Mouse (Mus musculus): ENCODE results near the gene Trmt112.
A peak's percentile ranks its signal among the peaks of the same experiment; 100 is the strongest.

Gene Trmt112

GRCm38 (mm10) chr19:6925307-6925573 is 15.7 kb downstream of the Trmt112 start, which contains the start of gene Catsperz:
Gene Catsperz, minus strand, starts transcription at chr19:6925380.
- no peak for DNase-seq (ENCODE audit: low spot score in 2 of 2)

GRCm38 (mm10) chr19:6925611-6926329 is 16.3 kb downstream of the Trmt112 start:
- DNase-seq (ENCODE audit: low spot score in 2 of 2): no peak

- DNase-seq (ENCODE audit: low spot score in 2 of 2): no peak
Observed at GRCm38 (mm10) chr19:6926559-6927255, 17.2 kb downstream of the Trmt112 start.

GRCm38 (mm10) chr19:6928080-6928479 is 18.6 kb downstream of the Trmt112 start:
- DNase-seq (ENCODE audit: low spot score in 2 of 2): no peak

GRCm38 (mm10) chr19:6931002-6931401 is 21.5 kb downstream of the Trmt112 start:
- DNase-seq (ENCODE audit: low spot score in 2 of 2): no peak

- no peak for DNase-seq (ENCODE audit: low spot score in 2 of 2)
Observed at GRCm38 (mm10) chr19:6932018-6932417, 22.5 kb downstream of the Trmt112 start.

GRCm38 (mm10) chr19:6933102-6933435 is 23.6 kb downstream of the Trmt112 start:
- DNase-seq (ENCODE audit: low spot score in 2 of 2): no peak

GRCm38 (mm10) chr19:6933436-6934194 is 24.1 kb downstream of the Trmt112 start:
- DNase-seq (ENCODE audit: low spot score in 2 of 2): no peak

- no peak for DNase-seq (ENCODE audit: low spot score in 2 of 2)
Observed at GRCm38 (mm10) chr19:6934195-6934977, 24.9 kb downstream of the Trmt112 start, which contains the start of gene Kcnk4. Gene Kcnk4, minus strand, starts transcription at chr19:6934515.

- peak in 1 of 2 experiments; percentile 42 for DNase-seq (ENCODE audit: low spot score in 2 of 2)
Observed at GRCm38 (mm10) chr19:6936299-6936698, 26.8 kb downstream of the Trmt112 start.

- no peak for DNase-seq (ENCODE audit: low spot score in 2 of 2)
Observed at GRCm38 (mm10) chr19:6937541-6938465, 28.3 kb downstream of the Trmt112 start.

- DNase-seq (ENCODE audit: low spot score in 2 of 2): no peak
Observed at GRCm38 (mm10) chr19:6939106-6940002, 29.9 kb downstream of the Trmt112 start.

- no peak for DNase-seq (ENCODE audit: low spot score in 2 of 2)
Observed at GRCm38 (mm10) chr19:6940396-6941351, 31.2 kb downstream of the Trmt112 start.

- peak; percentile 92 to 95 for DNase-seq (ENCODE audit: low spot score in 2 of 2)
Observed at GRCm38 (mm10) chr19:6941372-6942248, 32.1 kb downstream of the Trmt112 start, which contains the start of gene Bad. Gene Bad, plus strand, starts transcription at chr19:6941861.

GRCm38 (mm10) chr19:6942249-6942691 is 32.8 kb downstream of the Trmt112 start, which contains the start of gene Gpr137:
Gene Gpr137, minus strand, starts transcription at chr19:6942480.
- peak; percentile 85 to 89 for DNase-seq (ENCODE audit: low spot score in 2 of 2)

- DNase-seq (ENCODE audit: low spot score in 2 of 2): no peak
Observed at GRCm38 (mm10) chr19:6942764-6943163, 33.3 kb downstream of the Trmt112 start.

- no peak for DNase-seq (ENCODE audit: low spot score in 2 of 2)
Observed at GRCm38 (mm10) chr19:6943709-6944108, 34.2 kb downstream of the Trmt112 start.

Data from spleen, postnatal 14 days (tissue).